Mouse (Mus musculus) cerebellum, adult 2 months (tissue): ENCODE data around the gene Trpv4.

ENCODE experiments used
- CTCF ChIP-seq: fragments of 200-500 bp; IDR thresholded peaks from 2 replicates; pipeline ENCODE4 v1.5.1; 2011; ENCODE audit warnings: low read depth, mild to moderate bottlenecking, control low read depth, low read length, moderate library complexity, borderline replicate concordance; ENCODE audit not compliant: insufficient read depth
- POLR2A ChIP-seq: fragments of 200-500 bp; IDR thresholded peaks from 2 replicates; pipeline ENCODE4 v1.6.1; 2011; ENCODE audit warnings: low read length, control low read depth, borderline replicate concordance; ENCODE audit not compliant: insufficient read depth

- TF ChIP-seq POLR2A (peak; percentile 49; the same call in 1 of the 2 replicates), CTCF (peak; percentile 74)
Observed at GRCm38 (mm10) chr5:114707265-114708068, 49.2 kb upstream of the Trpv4 start, which contains the start of gene Tchp.
